Mouse (Mus musculus) G1E (cell line): Measurements from ENCODE around the gene Rft1.

ENCODE experiments used
- CTCF ChIP-seq: IDR thresholded peaks from 2 replicates; pipeline ENCODE4 v1.5.1; 2012; ENCODE audit warnings: low read depth, low read length, inconsistent platforms, mixed read lengths
- GATA1 ChIP-seq: IDR thresholded peaks from 2 replicates; pipeline ENCODE4 v1.6.1; 2012; ENCODE audit warnings: borderline replicate concordance, low read length, inconsistent platforms, mixed read lengths
- POLR2AphosphoS5 ChIP-seq: IDR thresholded peaks from 2 replicates; pipeline ENCODE4 v1.6.1; 2012; ENCODE audit warnings: low read depth, low read length, inconsistent platforms; ENCODE audit not compliant: insufficient replicate concordance
- TAL1 ChIP-seq: conservative IDR thresholded peaks from 2 replicates; pipeline ENCODE4 v1.6.1; 2012; ENCODE audit warnings: low read depth, low read length, inconsistent platforms, mixed read lengths

- TF ChIP-seq CTCF (no peak), GATA1 (no peak), TAL1 (no peak), POLR2AphosphoS5 (no peak)
Observed at GRCm38 (mm10) chr14:30694786-30695185, 40.6 kb downstream of the Rft1 start.
